Mouse (Mus musculus): ENCODE data around the gene Gnaz. TPM values are rescaled to one million over a fixed set of nuclear protein-coding genes. Genes with fewer than 3 reads are reported as not detected.
A peak's percentile ranks its signal among the peaks of the same experiment; 100 is the strongest.
"Not testable (repeated sequence)": the region's sequence is repeated elsewhere in the genome, so short reads cannot be mapped to it uniquely, and the experiment has no call there.

Gnaz gene
- polyA plus RNA-seq, 1 experiment from 2014 or later = 3.2 TPM

DNA sequence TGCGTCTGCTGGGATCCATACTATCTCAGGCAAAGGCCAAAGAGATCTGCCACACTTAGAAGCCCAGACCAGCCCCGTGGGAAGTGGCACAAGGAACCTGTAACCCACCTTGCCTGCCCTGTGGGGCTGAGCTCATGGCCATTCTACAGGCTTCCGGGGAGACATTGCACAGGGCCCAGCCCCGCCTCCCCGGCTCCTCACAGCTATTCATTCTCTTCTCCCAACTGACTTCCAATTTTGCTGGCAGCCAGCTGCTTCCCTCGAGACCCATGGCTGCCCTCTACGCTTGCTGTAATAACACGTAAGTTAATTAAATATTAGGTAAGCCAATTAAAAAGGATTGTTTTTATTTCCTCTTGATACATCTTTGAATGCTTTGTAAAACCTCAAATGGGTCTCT lies 59.5 kb downstream of the Gnaz start:
- no peak overlapping the region for H3K4me3 ChIP-seq (ENCODE audit: low read depth, low read length)
- no peaks in the 10 kb centered on the region for H3K36me3 ChIP-seq (ENCODE audit: insufficient read depth)
- no peaks in the 10 kb centered on the region for H3K9me3 ChIP-seq (ENCODE audit: low read depth, low read length)
- no peaks in the 10 kb centered on the region for H3K27me3 ChIP-seq (ENCODE audit: insufficient read depth, low read length)
- H3K9ac ChIP-seq = no peak overlapping the region
- no peak overlapping the region for H3K27ac ChIP-seq (ENCODE audit: low read depth)
- no peak for TF ChIP-seq CTCF (IDR thresholded peaks at IDR 0.05; ENCODE audit: low read depth)
- DNase-seq = no peak
- ATAC-seq (ENCODE audit: insufficient read depth) = no peak
- 64% methylated on average over 8 of the region's 8 CpGs for WGBS
- H3K4me2 ChIP-seq = no peak overlapping the region
- H3K4me1 ChIP-seq (ENCODE audit: insufficient read depth) = no peaks in the 10 kb centered on the region

- Histone ChIP-seq H3K4me2 (no peak overlapping the region), H3K27ac (ENCODE audit: low read depth) (no peak overlapping the region), H3K4me3 (ENCODE audit: low read depth, low read length) (no peak overlapping the region), H3K27me3 (ENCODE audit: insufficient read depth, low read length) (no peaks in the 10 kb centered on the region), H3K9me3 (ENCODE audit: low read depth, low read length) (no peaks in the 10 kb centered on the region), H3K36me3 (ENCODE audit: insufficient read depth) (no peaks in the 10 kb centered on the region), H3K4me1 (ENCODE audit: insufficient read depth) (no peaks in the 10 kb centered on the region), H3K9ac (no peak overlapping the region)
- 70% methylated on average over 8 of the region's 8 CpGs for WGBS
- DNase-seq (no peak), ATAC-seq (ENCODE audit: insufficient read depth) (no peak)
- TF ChIP-seq CTCF (IDR thresholded peaks at IDR 0.05; ENCODE audit: low read depth) = no peak
Observed at GRCm38 (mm10) chr10:75028743-75029142, 61.8 kb downstream of the Gnaz start.

GRCm38 (mm10) chr10:75029677-75030076 lies 62.7 kb downstream of the Gnaz start:
- DNase-seq (no peak), ATAC-seq (ENCODE audit: insufficient read depth) (no peak)
- no peak for TF ChIP-seq CTCF (IDR thresholded peaks at IDR 0.05; ENCODE audit: low read depth)
- no peaks in the 10 kb centered on the region for H3K9me3 ChIP-seq (ENCODE audit: low read depth, low read length)
- H3K4me1 ChIP-seq (ENCODE audit: insufficient read depth) = no peaks in the 10 kb centered on the region
- no peak overlapping the region for H3K27ac ChIP-seq (ENCODE audit: low read depth)
- no peaks in the 10 kb centered on the region for H3K36me3 ChIP-seq (ENCODE audit: insufficient read depth)
- no peak overlapping the region for H3K4me2 ChIP-seq
- H3K27me3 ChIP-seq (ENCODE audit: insufficient read depth, low read length) = no peaks in the 10 kb centered on the region
- WGBS = 87% methylated on average over 3 of the region's 3 CpGs
- H3K9ac ChIP-seq = no peak overlapping the region
- H3K4me3 ChIP-seq (ENCODE audit: low read depth, low read length) = no peak overlapping the region

- no peak for DNase-seq
- WGBS = 82% methylated on average over 3 of the region's 3 CpGs
- no peak overlapping the region for H3K4me2 ChIP-seq
Observed at GRCm38 (mm10) chr10:75030234-75030633, 63.3 kb downstream of the Gnaz start.

DNA sequence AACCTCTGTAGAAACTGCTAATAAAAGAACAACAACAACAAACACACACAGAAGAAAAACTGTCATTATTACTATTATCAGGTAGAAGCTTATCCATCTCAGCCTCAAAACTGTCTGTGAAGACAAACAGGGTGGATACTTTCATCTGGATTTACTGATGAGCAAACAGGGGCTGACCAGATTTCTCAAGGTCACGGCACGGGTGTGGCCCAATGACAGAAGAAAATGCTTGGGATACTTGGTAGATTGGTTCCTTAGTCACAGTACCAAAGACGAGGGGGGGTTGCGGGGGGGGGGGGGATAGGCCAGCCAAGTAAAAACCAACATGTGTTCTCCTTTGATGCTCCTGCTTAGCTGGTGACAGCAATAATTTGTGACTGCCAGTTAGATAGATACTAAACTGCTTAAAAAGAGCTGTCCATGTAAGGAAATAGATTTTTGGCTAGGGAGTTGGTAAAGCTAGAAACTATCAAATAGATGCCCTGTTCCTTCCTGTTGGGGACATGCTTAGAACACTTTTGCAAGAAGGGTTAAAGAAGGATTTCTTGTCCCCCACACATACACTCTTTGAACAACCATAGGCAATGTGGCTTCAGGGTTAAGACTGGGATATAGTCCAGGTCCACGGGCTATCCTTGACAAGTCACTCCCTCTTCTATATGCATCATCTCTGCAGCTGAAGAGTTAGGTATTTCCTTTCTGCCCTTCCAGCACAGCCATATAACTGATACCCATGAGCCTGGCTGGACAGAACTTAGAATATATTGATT lies 64.6 kb downstream of the Gnaz start:
- Histone ChIP-seq H3K36me3 (ENCODE audit: insufficient read depth) (no peaks in the 10 kb centered on the region), H3K9me3 (ENCODE audit: low read depth, low read length) (no peaks in the 10 kb centered on the region), H3K27ac (ENCODE audit: low read depth) (no peak overlapping the region), H3K27me3 (ENCODE audit: insufficient read depth, low read length) (no peaks in the 10 kb centered on the region), H3K9ac (no peak overlapping the region), H3K4me2 (no peak overlapping the region), H3K4me1 (ENCODE audit: insufficient read depth) (no peaks in the 10 kb centered on the region), H3K4me3 (ENCODE audit: low read depth, low read length) (no peak overlapping the region)
- 47% methylated on average over 5 of the region's 5 CpGs for WGBS
- no peak for TF ChIP-seq CTCF (IDR thresholded peaks at IDR 0.05; ENCODE audit: low read depth)
- DNase-seq (no peak), ATAC-seq (ENCODE audit: insufficient read depth) (no peak)

More at GRCm38 (mm10) chr10:75030234-75030633, 63.3 kb downstream of the Gnaz start:
- no peak for TF ChIP-seq CTCF (IDR thresholded peaks at IDR 0.05; ENCODE audit: low read depth)
- no peak overlapping the region for H3K27ac ChIP-seq (ENCODE audit: low read depth)
- H3K27me3 ChIP-seq (ENCODE audit: insufficient read depth, low read length) = no peaks in the 10 kb centered on the region
- no peaks in the 10 kb centered on the region for H3K4me1 ChIP-seq (ENCODE audit: insufficient read depth)
- no peak overlapping the region for H3K9ac ChIP-seq
- no peaks in the 10 kb centered on the region for H3K9me3 ChIP-seq (ENCODE audit: low read depth, low read length)
- no peaks in the 10 kb centered on the region for H3K36me3 ChIP-seq (ENCODE audit: insufficient read depth)
- no peak for ATAC-seq (ENCODE audit: insufficient read depth)
- H3K4me3 ChIP-seq (ENCODE audit: low read depth, low read length) = no peak overlapping the region

GRCm38 (mm10) chr10:75032395-75032794 lies 65.4 kb downstream of the Gnaz start, which contains the start of gene Rsph14:
TSS of gene Rsph14 (minus strand) at chr10:75032586.
- TF ChIP-seq CTCF (IDR thresholded peaks at IDR 0.05; ENCODE audit: low read depth) = no peak
- H3K9me3 ChIP-seq (ENCODE audit: low read depth, low read length) = no peaks in the 10 kb centered on the region
- ATAC-seq (ENCODE audit: insufficient read depth) = no peak
- no peak within 1 kb of the TSS for H3K4me2 ChIP-seq
- DNase-seq = peak; percentile 69
- no peaks in the 10 kb centered on the region for H3K36me3 ChIP-seq (ENCODE audit: insufficient read depth)
- no peaks in the 10 kb centered on the region for H3K27me3 ChIP-seq (ENCODE audit: insufficient read depth, low read length)
- WGBS = 28% methylated on average over 10 of the region's 10 CpGs
- no peaks in the 10 kb centered on the region for H3K4me1 ChIP-seq (ENCODE audit: insufficient read depth)
- H3K27ac ChIP-seq (ENCODE audit: low read depth) = no peak within 1 kb of the TSS
- no peak within 1 kb of the TSS for H3K9ac ChIP-seq
- H3K4me3 ChIP-seq (ENCODE audit: low read depth, low read length) = no peak within 1 kb of the TSS

DNA sequence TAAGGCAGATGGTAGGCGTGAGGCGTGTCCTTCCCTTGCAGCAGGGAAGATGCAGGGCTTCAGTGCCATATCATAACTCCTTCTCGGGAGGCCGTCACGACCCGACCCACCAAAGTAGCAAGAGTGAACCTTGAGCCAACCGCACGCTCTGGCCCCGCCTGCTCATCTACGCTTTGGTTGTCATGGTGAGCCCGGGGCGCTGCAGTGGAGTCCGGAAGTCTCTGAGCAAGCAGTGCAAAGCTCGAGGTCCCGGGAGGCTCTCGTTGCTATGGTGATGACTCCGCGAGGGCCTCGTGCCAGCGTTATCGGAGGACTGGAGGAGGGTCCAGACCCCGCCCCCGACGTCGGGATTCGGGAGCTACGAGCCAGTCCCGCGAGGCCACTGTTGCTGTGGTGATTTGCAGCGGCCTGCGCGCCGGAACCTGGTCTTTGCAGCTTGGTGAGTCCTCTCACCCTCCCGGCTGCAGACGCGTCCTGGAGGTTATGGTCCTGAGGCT lies 70.0 kb downstream of the Gnaz start, which contains the start of gene Rab36:
Gene Rab36, plus strand, starts transcription at position 176 of the 497 bp plus-strand sequence.
- WGBS = under 1% methylated on average over 36 of the region's 36 CpGs
- H3K9me3 ChIP-seq (ENCODE audit: low read depth, low read length) = no peaks in the 10 kb centered on the region
- peak within 1 kb of the TSS; percentile 46 for H3K4me3 ChIP-seq (ENCODE audit: low read depth, low read length)
- peak within 1 kb of the TSS; percentile 61 for H3K4me2 ChIP-seq
- TF ChIP-seq CTCF (IDR thresholded peaks at IDR 0.05; ENCODE audit: low read depth) = no peak
- DNase-seq (peak; percentile 100), ATAC-seq (ENCODE audit: insufficient read depth) (peak; percentile 98)
- peak within 1 kb of the TSS; percentile 45 for H3K9ac ChIP-seq
- no peaks in the 10 kb centered on the region for H3K36me3 ChIP-seq (ENCODE audit: insufficient read depth)
- no peaks in the 10 kb centered on the region for H3K27me3 ChIP-seq (ENCODE audit: insufficient read depth, low read length)
- H3K27ac ChIP-seq (ENCODE audit: low read depth) = peak within 1 kb of the TSS; percentile 61; the same call in 1 of the 2 replicates
- 0 out of 2 replicates have a peak, but pooled peaks cover 2% of the 10 kb centered on the region for H3K4me1 ChIP-seq (ENCODE audit: insufficient read depth)

- WGBS = 10% methylated on average over 1 of the region's 1 CpGs
- not testable (repeated sequence) for H3K9ac ChIP-seq; DNase-seq; H3K27me3 ChIP-seq (ENCODE audit: insufficient read depth, low read length); H3K9me3 ChIP-seq (ENCODE audit: low read depth, low read length); H3K4me3 ChIP-seq (ENCODE audit: low read depth, low read length); H3K4me1 ChIP-seq (ENCODE audit: insufficient read depth); ATAC-seq (ENCODE audit: insufficient read depth); H3K4me2 ChIP-seq; H3K27ac ChIP-seq (ENCODE audit: low read depth)
- H3K36me3 ChIP-seq (ENCODE audit: insufficient read depth) = peaks cover 16% of the 10 kb centered on the region; the same call in 1 of the 2 replicates
Observed at GRCm38 (mm10) chr10:75042060-75042459, 75.1 kb downstream of the Gnaz start.
